Mouse (Mus musculus): ENCODE measurements at regions not wholly inside any gene's neighbourhood (a gene's known extent, or its start where the extent isn't known, plus 50 kb on each side); places are given as distances from the start of the nearest gene placed in this dataset.

DNA sequence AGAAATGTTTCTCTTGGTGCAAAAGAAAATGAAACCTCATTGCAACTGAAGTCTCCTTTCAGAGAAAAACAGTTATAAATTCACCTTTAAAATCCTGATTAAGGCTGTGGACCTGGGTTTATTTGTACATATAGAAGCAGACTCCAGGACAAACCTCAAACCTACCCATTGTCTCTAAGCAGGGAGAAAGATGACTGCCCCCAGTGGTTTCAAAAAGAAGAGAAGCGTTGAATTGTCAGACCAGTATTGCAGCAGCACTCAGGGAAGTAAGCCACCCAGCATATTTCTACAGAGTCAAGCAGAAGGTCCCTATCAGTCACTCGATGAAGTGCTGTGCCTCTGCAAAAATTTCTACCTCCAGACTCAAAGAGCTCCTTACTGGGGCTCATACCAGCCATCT lies 332.1 kb downstream of the Irx1 start:
- TF ChIP-seq CTCF (IDR thresholded peaks at IDR 0.05) (no peak), POLR2A (IDR thresholded peaks at IDR 0.05; ENCODE audit: insufficient read depth, low read depth, low read length) (no peak), EP300 (IDR thresholded peaks at IDR 0.05; ENCODE audit: insufficient read depth, low read depth, low read length) (no peak)

All from heart, adult 2 months (tissue).